Mouse (Mus musculus): Measurements from ENCODE around the gene Ecel1.

Ecel1 gene

GRCm38 (mm10) chr1:87171312-87171711 is 15.0 kb upstream of the Ecel1 start:
- CTCF ChIA-PET, result no interaction called here

DNA sequence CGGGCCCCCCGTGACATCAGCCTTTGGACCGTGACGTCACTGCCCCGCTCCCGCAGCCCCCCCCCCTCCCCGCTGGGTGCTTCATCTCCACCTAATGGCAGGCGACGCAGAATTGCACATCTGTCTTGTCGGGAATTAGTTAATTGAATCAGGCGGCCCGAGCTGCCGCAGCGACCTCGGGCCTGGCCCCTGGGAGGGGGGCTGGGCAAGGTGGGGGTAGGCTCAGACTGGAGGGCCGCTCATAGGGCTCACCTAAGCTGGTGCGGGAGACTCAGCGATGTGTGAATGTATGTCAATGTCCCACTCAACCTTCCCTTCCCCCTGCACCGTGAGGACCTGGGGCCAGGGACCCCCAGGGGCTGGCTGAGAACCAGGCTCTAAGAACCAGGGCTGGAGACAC is 14.1 kb upstream of the Ecel1 start:
- CTCF ChIA-PET, result interaction anchor here (0.7 kb wide), 1 partner anchor 520 kb away, joined by 6 read pairs; no protein-coding TSS in a partner anchor

DNA sequence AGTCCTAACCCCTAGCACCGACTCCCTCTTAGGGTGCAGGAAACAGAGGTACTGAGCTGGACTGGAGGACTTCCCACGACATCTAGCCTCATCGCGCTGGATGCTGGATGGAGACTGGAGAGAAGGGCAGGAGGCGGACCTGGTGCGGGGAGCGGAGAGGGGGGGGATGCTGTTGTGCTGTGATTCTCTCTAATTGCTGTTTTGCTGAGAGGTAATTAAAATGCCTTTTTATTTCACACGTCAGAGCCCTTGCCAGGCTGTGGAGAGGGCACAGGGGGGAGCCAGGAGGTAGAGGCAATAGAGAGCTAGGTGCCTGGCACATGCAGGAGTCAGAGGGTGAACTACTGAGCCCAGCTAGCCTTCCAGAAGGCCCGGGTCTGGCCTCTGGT is 8.5 kb upstream of the Ecel1 start:
- CTCF ChIA-PET, result no interaction called here

DNA sequence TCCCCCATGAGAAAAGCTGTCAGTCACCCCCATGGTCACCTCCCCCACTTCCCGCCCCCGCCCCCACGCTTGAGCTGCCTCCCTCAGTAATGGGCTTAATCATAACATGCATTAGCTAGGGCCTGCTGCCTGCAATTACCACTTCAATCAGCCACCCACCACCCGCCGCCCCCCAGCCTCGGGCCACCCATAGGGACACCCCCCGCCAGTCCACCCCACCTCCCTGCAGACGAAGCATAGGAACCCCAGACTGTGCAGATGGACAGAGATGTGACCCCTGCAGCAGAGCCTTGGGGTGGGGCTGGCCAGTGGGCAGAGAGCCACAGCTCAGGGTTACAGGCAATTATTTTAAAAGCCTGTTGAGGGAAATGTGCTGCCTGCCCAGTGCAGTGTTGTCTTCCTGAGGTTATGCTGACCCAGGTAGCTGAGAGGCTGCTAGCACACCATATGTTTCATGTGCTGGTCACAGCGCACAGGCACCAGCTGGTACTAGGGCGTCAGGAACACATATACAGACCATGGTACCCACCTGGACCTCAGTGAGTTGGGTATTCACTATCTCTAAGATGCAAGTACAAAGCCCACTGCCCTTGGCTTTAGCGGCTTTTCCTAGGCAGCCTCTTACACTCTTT is 8.0 kb upstream of the Ecel1 start:
- CTCF ChIA-PET, result no interaction called here

DNA sequence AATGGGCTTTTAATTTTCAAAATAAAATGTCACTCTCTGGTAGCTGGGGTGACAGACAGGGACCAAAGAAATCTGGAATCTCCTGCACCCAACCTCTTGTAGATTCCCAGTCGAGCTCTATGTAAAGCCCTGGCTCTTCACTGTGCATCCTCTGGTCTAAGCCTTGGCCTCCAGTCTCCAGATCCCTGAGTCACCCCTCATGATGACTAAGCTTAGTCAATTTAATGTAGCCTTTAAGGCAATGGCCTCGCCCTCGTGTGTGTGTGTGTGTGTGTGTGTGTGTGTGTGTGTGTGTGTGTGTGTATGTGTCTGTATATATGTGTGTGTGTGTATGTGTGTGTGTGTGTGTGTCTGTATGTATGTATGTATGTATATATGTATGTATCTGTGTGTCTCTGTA is 3.1 kb upstream of the Ecel1 start:
- CTCF ChIA-PET, result no interaction called here

DNA sequence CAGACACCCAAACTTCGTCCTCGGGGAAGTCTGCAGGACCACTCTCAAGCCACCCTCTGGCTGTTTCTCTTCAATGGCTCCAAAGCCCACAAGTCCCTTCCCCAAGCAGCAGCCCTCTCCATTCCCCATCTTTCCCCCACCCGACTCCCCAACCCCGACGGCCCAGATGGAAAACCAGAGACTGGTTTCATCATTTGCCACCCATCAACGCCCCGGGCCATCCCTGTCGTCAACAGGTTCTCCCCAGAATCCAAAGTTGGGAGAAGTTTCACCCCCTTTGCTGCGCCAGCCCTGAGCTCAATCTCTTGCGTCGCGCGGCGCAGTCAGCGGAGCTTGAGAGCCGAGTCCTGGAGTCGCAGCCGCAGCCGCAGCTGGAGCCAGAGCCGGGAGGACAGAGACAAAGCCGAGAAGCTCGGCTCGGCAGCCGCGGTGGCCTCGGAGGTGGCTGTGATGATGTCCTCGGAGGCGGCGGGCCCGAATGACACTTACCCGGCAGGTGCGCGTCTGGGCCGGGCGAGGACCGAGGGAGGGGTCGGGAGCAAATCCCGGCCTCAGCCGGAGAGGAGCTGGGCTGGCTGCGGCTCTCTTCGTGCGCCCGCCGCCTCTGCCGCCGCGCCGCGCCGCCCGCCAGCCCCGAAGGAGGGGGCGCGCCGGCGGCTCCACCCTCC is 656 bp downstream of the Ecel1 start:
- CTCF ChIA-PET, result no interaction called here

DNA sequence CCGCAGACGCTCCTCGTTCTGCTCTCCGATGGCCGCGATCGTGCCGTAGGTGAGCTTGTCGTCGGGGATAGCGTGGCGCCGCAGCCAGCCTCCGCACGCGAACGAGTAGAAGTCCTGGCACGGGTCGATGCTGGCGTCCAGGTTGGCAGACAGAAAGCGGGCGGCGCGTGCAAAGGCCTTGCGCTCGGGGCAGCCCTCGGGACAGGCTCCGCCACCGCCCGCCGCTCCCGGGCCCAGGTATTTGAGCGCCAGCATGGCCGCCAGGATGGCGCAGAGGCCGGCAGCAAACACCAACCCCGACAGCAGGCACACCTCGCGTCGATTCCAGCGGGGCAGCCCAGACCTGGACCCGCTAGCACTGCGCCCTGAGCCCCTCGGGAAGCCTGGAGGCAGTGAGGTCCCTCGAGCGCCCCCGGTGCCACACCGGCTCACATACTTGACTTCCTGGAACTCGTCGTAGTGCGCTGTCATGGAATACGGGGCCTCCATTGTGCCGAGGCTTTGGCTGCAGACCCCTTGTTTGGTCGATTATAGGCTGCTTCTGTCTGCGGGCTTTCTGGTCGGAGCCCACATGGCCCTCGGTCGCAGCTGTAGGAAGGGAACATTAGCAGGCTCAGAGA is 1.7 kb downstream of the Ecel1 start:
- CTCF ChIA-PET, result no interaction called here

DNA sequence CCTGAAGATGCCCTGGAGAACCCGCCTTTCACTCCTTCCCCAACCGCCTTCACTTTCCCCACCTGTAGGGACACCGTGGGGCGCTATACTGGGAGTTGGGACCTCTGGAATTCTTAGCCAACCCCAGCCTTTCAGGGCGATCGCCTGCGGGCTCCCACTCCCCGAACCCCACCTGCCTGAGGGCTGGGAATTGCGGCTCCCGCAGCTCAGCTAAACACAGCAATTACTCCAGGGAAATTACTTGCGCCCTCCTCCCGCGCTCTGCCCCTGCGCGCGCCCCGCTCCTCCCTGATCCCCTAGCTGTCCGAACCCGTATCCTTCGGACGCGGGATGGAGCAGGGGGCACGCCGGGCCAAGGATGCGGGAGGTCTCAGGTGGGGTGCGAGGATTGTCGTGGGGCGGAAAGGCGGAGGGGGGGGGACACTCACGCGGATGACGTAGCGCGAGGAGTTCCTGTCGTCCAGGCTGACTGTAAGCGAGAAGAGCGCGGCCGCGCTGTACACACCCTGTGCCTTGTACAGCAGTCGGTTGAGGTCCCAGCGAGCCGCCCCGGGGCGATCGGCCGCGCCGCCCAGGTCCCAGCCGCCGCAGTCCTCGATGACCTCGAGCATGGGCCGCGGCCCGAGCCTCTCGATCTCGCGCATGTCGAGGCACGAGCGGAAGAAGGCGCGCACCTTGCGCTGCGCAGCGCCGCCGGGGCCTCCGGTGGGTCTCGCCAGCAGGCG is 2.4 kb downstream of the Ecel1 start:
- CTCF ChIA-PET, result no interaction called here

GRCm38 (mm10) chr1:87151286-87151685 is 5.0 kb downstream of the Ecel1 start:
- CTCF ChIA-PET, result no interaction called here

DNA sequence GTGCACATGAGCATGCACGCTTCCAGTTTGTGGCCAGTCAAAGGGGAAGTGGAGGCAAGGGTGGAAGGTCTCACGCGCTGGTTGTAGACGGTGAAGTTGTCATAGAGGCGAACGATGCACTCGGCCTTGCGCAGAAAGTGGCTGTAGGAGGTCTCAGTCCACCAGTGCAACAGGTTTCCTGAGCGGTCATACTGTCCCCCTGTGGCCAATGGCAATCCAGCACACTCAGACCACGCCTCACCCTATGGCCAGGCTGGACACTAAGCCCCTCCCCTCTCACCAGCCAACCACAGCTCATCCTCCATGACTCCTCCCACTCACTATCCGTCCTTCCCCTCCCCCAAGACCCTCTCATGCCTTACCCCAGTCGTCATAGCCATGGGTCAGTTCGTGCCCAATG is 6.9 kb downstream of the Ecel1 start:
- CTCF ChIA-PET, result interaction anchor here (0.6 kb wide), 1 partner anchor 860 kb away, joined by 4 read pairs; no protein-coding TSS in a partner anchor

GRCm38 (mm10) chr1:87143141-87143540 is 13.2 kb downstream of the Ecel1 start:
- CTCF ChIA-PET, result no interaction called here

GRCm38 (mm10) chr1:87142456-87142855 is 13.9 kb downstream of the Ecel1 start:
- CTCF ChIA-PET, result no interaction called here

DNA sequence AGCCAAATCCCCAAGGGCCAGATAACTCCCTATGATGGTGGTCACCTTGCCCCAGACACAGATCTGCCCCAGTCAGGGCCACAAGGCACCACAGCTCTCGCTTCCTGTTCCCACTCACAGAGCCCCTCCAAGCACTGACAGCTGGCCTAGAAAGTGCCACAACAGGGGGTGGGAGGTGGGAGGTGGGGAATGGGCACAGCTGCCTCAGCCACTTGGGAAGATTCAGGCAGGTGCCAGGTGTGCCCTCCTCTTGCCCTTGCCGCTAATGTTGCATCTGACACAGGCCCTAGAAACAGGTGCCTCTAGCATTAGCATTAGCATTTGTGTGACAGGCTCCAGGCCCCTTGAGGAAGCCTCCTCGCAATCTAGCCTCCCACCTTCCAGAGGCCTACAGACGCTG is 14.8 kb downstream of the Ecel1 start:
- CTCF ChIA-PET, result no interaction called here

GRCm38 (mm10) chr1:87131803-87132202 is 24.5 kb downstream of the Ecel1 start:
- CTCF ChIA-PET, result no interaction called here

GRCm38 (mm10) chr1:87127206-87128030 is 28.9 kb downstream of the Ecel1 start:
- CTCF ChIA-PET, result no interaction called here

- CTCF ChIA-PET, result no interaction called here
These were observed 31.6 kb downstream of the Ecel1 start, which contains the start of gene Akp3 for GRCm38 (mm10) chr1:87124673-87125072. Akp3 (plus strand) TSS chr1:87124973.

DNA sequence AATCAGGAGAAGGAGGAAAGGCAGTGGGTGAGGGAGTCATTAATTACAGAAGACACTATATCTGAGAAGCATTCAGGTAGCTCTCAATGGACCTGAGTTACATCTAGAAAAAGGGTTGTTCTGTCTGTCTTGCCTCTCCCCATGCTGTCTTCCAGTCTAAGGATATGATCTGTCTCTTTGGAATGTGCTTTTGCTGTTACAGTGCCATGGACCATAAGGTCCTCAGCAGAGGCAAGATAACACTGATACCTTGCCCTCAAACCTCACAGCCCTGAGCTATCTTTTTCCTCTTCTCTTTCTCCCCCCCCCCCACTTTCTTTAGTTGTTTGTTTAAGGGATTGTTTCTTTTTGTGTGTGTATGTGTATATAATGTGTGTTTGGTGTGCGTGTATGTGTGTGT is 41.5 kb downstream of the Ecel1 start:
- CTCF ChIA-PET, result no interaction called here

DNA sequence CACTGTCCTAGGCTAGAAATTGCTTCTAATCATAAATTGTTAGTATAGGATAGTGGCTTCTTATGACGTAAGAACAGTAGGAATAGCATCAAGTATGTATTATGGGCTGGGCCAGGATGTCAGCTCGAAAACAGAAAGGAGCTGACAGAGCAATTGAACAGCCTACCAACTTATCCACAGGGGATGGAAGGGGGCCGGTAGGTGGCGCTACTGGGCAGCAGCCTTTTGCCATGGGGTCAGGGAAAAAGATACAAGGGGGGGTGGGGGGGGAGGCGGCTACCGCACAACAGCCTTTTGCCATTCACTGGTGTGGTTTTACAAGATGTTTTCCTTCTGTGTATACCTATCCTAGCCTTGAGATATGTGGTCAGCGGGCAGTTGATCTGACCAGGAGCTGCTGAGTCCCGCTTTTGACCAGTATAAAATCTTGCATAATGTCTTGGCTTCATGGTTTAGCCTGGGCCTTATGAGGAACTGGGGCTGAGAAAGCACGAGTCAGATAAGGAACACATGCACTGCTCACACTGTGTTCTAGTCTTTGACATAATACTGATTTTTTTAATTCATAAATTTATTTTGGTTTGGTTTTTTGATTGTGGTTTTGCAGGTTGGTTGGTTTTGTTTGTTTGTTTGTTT is 44.5 kb downstream of the Ecel1 start:
- CTCF ChIA-PET, result interaction anchor here (0.6 kb wide), 1 partner anchor 258 kb away, joined by 8 read pairs; no protein-coding TSS in a partner anchor

DNA sequence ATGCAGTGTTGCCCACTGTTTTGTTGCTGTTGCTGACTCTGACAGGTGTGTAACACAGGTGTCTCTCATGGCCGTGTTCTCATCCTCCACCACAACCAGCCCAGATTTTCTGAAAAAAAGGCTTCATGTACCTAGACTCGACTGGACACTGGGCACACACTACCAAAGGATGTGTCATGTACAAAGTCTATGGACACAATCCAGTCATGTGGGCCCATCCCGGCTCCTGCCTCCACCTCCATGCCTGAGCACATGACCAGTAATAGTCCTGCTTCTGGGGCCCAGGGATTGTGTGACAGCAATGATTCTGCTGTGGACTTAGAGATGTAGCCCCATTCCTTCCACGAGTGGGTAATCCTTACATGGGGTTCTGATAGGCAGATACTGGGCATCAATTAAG is 47.8 kb downstream of the Ecel1 start:
- CTCF ChIA-PET, result no interaction called here

DNA sequence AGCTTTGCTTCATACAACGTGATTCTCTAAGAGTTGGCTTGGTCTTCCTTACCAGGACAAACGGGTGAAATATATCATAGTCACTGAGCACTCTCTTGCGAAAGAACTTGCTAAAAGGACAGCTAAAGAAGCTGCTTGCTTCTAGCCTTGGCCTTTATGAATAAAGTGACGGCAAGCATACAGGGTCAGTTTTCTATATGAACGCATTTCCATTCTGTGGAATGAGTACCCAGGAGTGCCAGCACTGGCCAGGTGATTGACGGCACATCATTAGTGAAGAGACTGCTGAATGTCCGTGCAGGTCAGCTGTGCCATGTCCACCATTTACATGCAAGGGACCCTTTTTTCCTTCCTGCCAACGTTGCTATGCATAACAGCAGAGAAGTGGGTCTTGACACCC is 49.8 kb downstream of the Ecel1 start:
- CTCF ChIA-PET, result no interaction called here

DNA sequence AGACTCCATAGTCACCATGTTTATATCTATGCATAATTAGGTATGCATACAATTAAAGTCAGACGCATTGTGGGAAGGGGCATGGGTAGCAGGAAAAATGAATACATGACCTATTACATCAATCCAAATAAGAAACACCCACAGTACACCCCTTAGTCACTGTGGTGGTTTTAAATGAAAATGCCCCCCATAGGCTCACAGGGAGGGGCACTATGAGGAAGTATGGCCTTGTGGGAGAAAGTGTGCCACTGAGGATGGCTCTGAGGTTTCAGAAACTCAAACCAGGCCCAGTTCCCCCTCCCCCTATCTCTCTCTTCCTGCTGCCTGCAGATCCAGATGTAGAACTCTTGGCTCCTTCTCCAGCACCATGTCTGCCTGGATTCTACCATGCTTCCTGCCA is 52.4 kb downstream of the Ecel1 start:
- CTCF ChIA-PET, result no interaction called here
